Mouse (Mus musculus) limb, embryonic 13.5 days (tissue): ENCODE results near the gene 4932438H23Rik. TPM values are rescaled to one million over a fixed set of nuclear protein-coding genes. Genes with fewer than 3 reads are reported as not detected.
A peak's percentile ranks its signal among the peaks of the same experiment; 100 is the strongest.

Experiments used
- ATAC-seq: fragments of 200-750 bp; cut with Nextera tagmentation; 2 replicates; pipeline ENCODE4 v1.8.0; 2017; ENCODE audit warnings: low read depth, moderate number of reproducible peaks, moderate TSS enrichment; ENCODE audit not compliant: low FRiP score
- H3K27ac ChIP-seq: fragments of 300-500 bp; sonication (generic); 2 replicates; pipeline ENCODE4 v1.5.1; 2015; ENCODE audit warnings: inconsistent platforms, mild to moderate bottlenecking, moderate library complexity
- H3K27me3 ChIP-seq: fragments of 300-500 bp; sonication (generic); 2 replicates; pipeline ENCODE4 v1.6.1; 2015; ENCODE audit warnings: mild to moderate bottlenecking, inconsistent platforms
- H3K36me3 ChIP-seq: fragments of 300-500 bp; sonication (generic); 2 replicates; pipeline ENCODE4 v1.6.1; 2015; ENCODE audit warnings: inconsistent platforms, mild to moderate bottlenecking, moderate library complexity
- H3K4me1 ChIP-seq: fragments of 300-500 bp; sonication (generic); 2 replicates; pipeline ENCODE4 v1.6.1; 2015; ENCODE audit warnings: inconsistent platforms
- H3K4me2 ChIP-seq: fragments of 300-500 bp; sonication (generic); replicated peaks from 2 replicates; pipeline ENCODE4 v1.6.1; 2015; ENCODE audit warnings: inconsistent platforms, mild to moderate bottlenecking, moderate library complexity
- H3K4me3 ChIP-seq: fragments of 300-500 bp; sonication (generic); 2 replicates; pipeline ENCODE4 v1.5.1; 2015; ENCODE audit warnings: moderate library complexity, mild to moderate bottlenecking, inconsistent platforms
- H3K9ac ChIP-seq: fragments of 300-500 bp; sonication (generic); 2 replicates; pipeline ENCODE4 v1.6.1; 2015; ENCODE audit warnings: mild to moderate bottlenecking, inconsistent platforms
- H3K9me3 ChIP-seq: fragments of 300-500 bp; sonication (generic); 2 replicates; pipeline ENCODE4 v1.6.1; 2016; ENCODE audit warnings: inconsistent platforms
- WGBS: fragments of 180-500 bp; shearing (Covaris S2); methylation state at CpG from one replicate; pipeline ENCODE4 v1.1.7; 2015; 5-methylcytosine and 5-hydroxymethylcytosine counted together
- polyA plus RNA-seq: library from polyadenylated mRNA; unstranded; fragments of >200 nt; fragmentation: Nextera tagmentation; extraction: Ambion mirVana; gene quantifications from 2 replicates; pipeline ENCODE4 v1.2.1, GENCODE M21; 2015

The 4932438H23Rik gene
- 0.11 and 0.55 TPM in 2 replicates for polyA plus RNA-seq

- H3K4me2 ChIP-seq = no peak within 1 kb of the TSS
- no peaks in the 10 kb centered on the region for H3K36me3 ChIP-seq
- no peaks in the 10 kb centered on the region for H3K9me3 ChIP-seq
- H3K27me3 ChIP-seq = no peaks in the 10 kb centered on the region
- H3K27ac ChIP-seq = no peak within 1 kb of the TSS
- H3K9ac ChIP-seq = no peak within 1 kb of the TSS
- no peak within 1 kb of the TSS for H3K4me3 ChIP-seq
- H3K4me1 ChIP-seq = no peaks in the 10 kb centered on the region
- WGBS = 90% methylated on average over 8 of the region's 8 CpGs
- ATAC-seq = no peak
These were observed at the start of gene 4932438H23Rik for GRCm38 (mm10) chr16:91095022-91095421. 4932438H23Rik (minus strand) TSS chr16:91095122.

- Histone ChIP-seq H3K27me3 (peaks cover 57% of the 10 kb centered on the region), H3K4me1 (peaks cover 12% of the 10 kb centered on the region; the same call in 1 of the 2 replicates), H3K4me2 (no peak overlapping the region), H3K9me3 (peaks cover 9% of the 10 kb centered on the region), H3K27ac (no peak overlapping the region), H3K4me3 (no peak overlapping the region), H3K9ac (no peak overlapping the region), H3K36me3 (no peaks in the 10 kb centered on the region)
- ATAC-seq = no peak
- WGBS = 22% methylated on average over 20 of the region's 20 CpGs
These were observed 46.2 kb upstream of the 4932438H23Rik start for GRCm38 (mm10) chr16:91140991-91141630.

GRCm38 (mm10) chr16:91140457-91140856, 45.5 kb upstream of the 4932438H23Rik start:
- Histone ChIP-seq H3K4me2 (peak overlapping the region; percentile 36), H3K4me1 (peaks cover 12% of the 10 kb centered on the region; the same call in 1 of the 2 replicates), H3K27ac (no peak overlapping the region), H3K36me3 (no peaks in the 10 kb centered on the region), H3K9ac (no peak overlapping the region), H3K9me3 (peaks cover 9% of the 10 kb centered on the region), H3K27me3 (peaks cover 57% of the 10 kb centered on the region), H3K4me3 (no peak overlapping the region)
- peak; percentile 54; the same call in 1 of the 2 replicates for ATAC-seq
- 6% methylated on average over 10 of the region's 10 CpGs for WGBS

GRCm38 (mm10) chr16:91140056-91140455, 45.1 kb upstream of the 4932438H23Rik start:
- peaks cover 57% of the 10 kb centered on the region for H3K27me3 ChIP-seq
- H3K27ac ChIP-seq = no peak overlapping the region
- 8% methylated on average over 13 of the region's 13 CpGs for WGBS
- H3K4me2 ChIP-seq = peak overlapping the region; percentile 36
- H3K9ac ChIP-seq = no peak overlapping the region
- no peaks in the 10 kb centered on the region for H3K36me3 ChIP-seq
- H3K4me3 ChIP-seq = no peak overlapping the region
- H3K9me3 ChIP-seq = peaks cover 9% of the 10 kb centered on the region
- no peak for ATAC-seq
- peaks cover 12% of the 10 kb centered on the region; the same call in 1 of the 2 replicates for H3K4me1 ChIP-seq

- H3K36me3 ChIP-seq = no peaks in the 10 kb centered on the region
- no peak overlapping the region for H3K9ac ChIP-seq
- peaks cover 9% of the 10 kb centered on the region for H3K9me3 ChIP-seq
- peaks cover 12% of the 10 kb centered on the region; the same call in 1 of the 2 replicates for H3K4me1 ChIP-seq
- WGBS = 30% methylated on average over 10 of the region's 10 CpGs
- no peak overlapping the region for H3K4me3 ChIP-seq
- no peak for ATAC-seq
- H3K27ac ChIP-seq = no peak overlapping the region
- H3K27me3 ChIP-seq = peaks cover 57% of the 10 kb centered on the region
- peak overlapping the region; percentile 36; the same call in 1 of the 2 replicates for H3K4me2 ChIP-seq
These were observed 44.6 kb upstream of the 4932438H23Rik start for GRCm38 (mm10) chr16:91139481-91139880.

GRCm38 (mm10) chr16:91138736-91139135, 43.8 kb upstream of the 4932438H23Rik start:
- WGBS = 87% methylated on average over 3 of the region's 3 CpGs
- H3K27ac ChIP-seq = no peak overlapping the region

GRCm38 (mm10) chr16:91138151-91138550, 43.2 kb upstream of the 4932438H23Rik start:
- Histone ChIP-seq H3K9me3 (0 out of 2 replicates have a peak, but pooled peaks cover 4% of the 10 kb centered on the region), H3K4me1 (peaks cover 12% of the 10 kb centered on the region; the same call in 1 of the 2 replicates), H3K27me3 (peaks cover 59% of the 10 kb centered on the region), H3K4me2 (no peak overlapping the region), H3K4me3 (no peak overlapping the region), H3K9ac (no peak overlapping the region), H3K27ac (no peak overlapping the region), H3K36me3 (no peaks in the 10 kb centered on the region)
- WGBS = 92% methylated on average over 7 of the region's 7 CpGs
- no peak for ATAC-seq

More at GRCm38 (mm10) chr16:91138736-91139135, 43.8 kb upstream of the 4932438H23Rik start:
- H3K4me2 ChIP-seq = no peak overlapping the region
- ATAC-seq = no peak
- H3K36me3 ChIP-seq = no peaks in the 10 kb centered on the region
- H3K9me3 ChIP-seq = 0 out of 2 replicates have a peak, but pooled peaks cover 4% of the 10 kb centered on the region
- H3K4me3 ChIP-seq = no peak overlapping the region
- H3K27me3 ChIP-seq = peaks cover 58% of the 10 kb centered on the region
- H3K9ac ChIP-seq = no peak overlapping the region
- H3K4me1 ChIP-seq = peaks cover 12% of the 10 kb centered on the region; the same call in 1 of the 2 replicates

GRCm38 (mm10) chr16:91136607-91137006, 41.7 kb upstream of the 4932438H23Rik start:
- no peak overlapping the region for H3K27ac ChIP-seq
- H3K4me2 ChIP-seq = no peak overlapping the region
- H3K27me3 ChIP-seq = peaks cover 47% of the 10 kb centered on the region
- H3K9me3 ChIP-seq = 0 out of 2 replicates have a peak, but pooled peaks cover 4% of the 10 kb centered on the region
- no peak overlapping the region for H3K4me3 ChIP-seq
- ATAC-seq = no peak
- H3K36me3 ChIP-seq = no peaks in the 10 kb centered on the region
- WGBS = 76% methylated on average over 3 of the region's 3 CpGs
- H3K9ac ChIP-seq = no peak overlapping the region
- H3K4me1 ChIP-seq = peaks cover 12% of the 10 kb centered on the region; the same call in 1 of the 2 replicates

GRCm38 (mm10) chr16:91129916-91130315, 35.0 kb upstream of the 4932438H23Rik start:
- no peak overlapping the region for H3K9ac ChIP-seq
- 84% methylated on average over 15 of the region's 15 CpGs for WGBS

GRCm38 (mm10) chr16:91128431-91128830, 33.5 kb upstream of the 4932438H23Rik start:
- H3K27ac ChIP-seq = no peak overlapping the region
- WGBS = 81% methylated on average over 4 of the region's 4 CpGs
- H3K9ac ChIP-seq = no peak overlapping the region
- no peaks in the 10 kb centered on the region for H3K9me3 ChIP-seq
- no peak for ATAC-seq
- H3K4me1 ChIP-seq = no peaks in the 10 kb centered on the region
- no peak overlapping the region for H3K4me3 ChIP-seq
- no peak overlapping the region for H3K4me2 ChIP-seq
- H3K27me3 ChIP-seq = no peaks in the 10 kb centered on the region
- no peaks in the 10 kb centered on the region for H3K36me3 ChIP-seq

More at GRCm38 (mm10) chr16:91129916-91130315, 35.0 kb upstream of the 4932438H23Rik start:
- Histone ChIP-seq H3K27me3 (0 out of 2 replicates have a peak, but pooled peaks cover 3% of the 10 kb centered on the region), H3K9me3 (no peaks in the 10 kb centered on the region), H3K36me3 (no peaks in the 10 kb centered on the region), H3K27ac (no peak overlapping the region), H3K4me3 (no peak overlapping the region), H3K4me1 (no peaks in the 10 kb centered on the region), H3K4me2 (no peak overlapping the region)
- no peak for ATAC-seq

GRCm38 (mm10) chr16:91126734-91127524, 32.0 kb upstream of the 4932438H23Rik start:
- 86% methylated on average over 8 of the region's 8 CpGs for WGBS

GRCm38 (mm10) chr16:91124256-91124655, 29.3 kb upstream of the 4932438H23Rik start:
- ATAC-seq = no peak
- H3K27ac ChIP-seq = no peak overlapping the region
- WGBS = 79% methylated on average over 3 of the region's 3 CpGs
- no peak overlapping the region for H3K4me3 ChIP-seq
- no peaks in the 10 kb centered on the region for H3K36me3 ChIP-seq
- H3K4me1 ChIP-seq = no peaks in the 10 kb centered on the region
- no peak overlapping the region for H3K4me2 ChIP-seq
- no peaks in the 10 kb centered on the region for H3K27me3 ChIP-seq
- H3K9ac ChIP-seq = no peak overlapping the region
- H3K9me3 ChIP-seq = no peaks in the 10 kb centered on the region

More at GRCm38 (mm10) chr16:91126734-91127524, 32.0 kb upstream of the 4932438H23Rik start:
- Histone ChIP-seq H3K4me1 (no peaks in the 10 kb centered on the region), H3K9ac (no peak overlapping the region), H3K36me3 (no peaks in the 10 kb centered on the region), H3K9me3 (no peaks in the 10 kb centered on the region), H3K4me2 (no peak overlapping the region), H3K4me3 (no peak overlapping the region), H3K27ac (no peak overlapping the region), H3K27me3 (no peaks in the 10 kb centered on the region)
- no peak for ATAC-seq
